Mouse (Mus musculus) liver, embryonic 14.5 days (tissue): ENCODE results near the gene Gstp3. TPM values are rescaled to one million over a fixed set of nuclear protein-coding genes. Genes with fewer than 3 reads are reported as not detected.

ENCODE experiments used
- ATAC-seq: fragments of 200-750 bp; cut with Nextera tagmentation; 2 replicates; pipeline ENCODE4 v1.8.0; 2017; ENCODE audit warnings: moderate number of reproducible peaks, mild to moderate bottlenecking, moderate library complexity; ENCODE audit not compliant: insufficient read depth
- DNase-seq, 3 experiments: peaks; one replicate each; pipeline ENCODE4 v3.0.0-alpha.2; 2012 to 2013; ENCODE audit warnings: low read depth in 3 of 3, low spot score in 3 of 3
- H3K27ac ChIP-seq: fragments of 300-500 bp; sonication (generic); 2 replicates; pipeline ENCODE4 v1.5.1; 2014; ENCODE audit warnings: moderate library complexity, mild to moderate bottlenecking, control low read depth, inconsistent platforms
- H3K27me3 ChIP-seq: fragments of 300-500 bp; sonication (generic); 2 replicates; pipeline ENCODE4 v1.6.1; 2014; ENCODE audit warnings: mild to moderate bottlenecking, low read length, moderate library complexity; ENCODE audit not compliant: control insufficient read depth, insufficient read depth
- H3K36me3 ChIP-seq: fragments of 300-500 bp; sonication (generic); replicated peaks from 2 replicates; pipeline ENCODE4 v1.6.1; 2014; ENCODE audit warnings: low read depth; ENCODE audit not compliant: control insufficient read depth, insufficient read depth
- H3K4me1 ChIP-seq, 2 experiments: fragments of 200-500 bp in 1 of 2; fragments of 300-500 bp in 1 of 2; sonication (generic) in 1 of 2; replicated peaks; 2 replicates each; pipeline ENCODE4 v1.6.1; 2012 to 2014; ENCODE audit warnings: antibody characterized with exemption in 1 of 2, inconsistent platforms in 1 of 2, low read length in 1 of 2; ENCODE audit not compliant: control insufficient read depth in 2 of 2, insufficient read depth in 2 of 2
- H3K4me2 ChIP-seq: fragments of 300-500 bp; sonication (generic); 2 replicates; pipeline ENCODE4 v1.6.1; 2014; ENCODE audit warnings: low read depth, mild to moderate bottlenecking, control low read depth, moderate library complexity
- H3K4me3 ChIP-seq, 2 experiments: fragments of 200-500 bp in 1 of 2; fragments of 300-500 bp in 1 of 2; sonication (generic) in 1 of 2; 2 replicates each; pipeline ENCODE4 v1.5.1; 2012 to 2014; ENCODE audit warnings: low read depth in 2 of 2, low read length in 2 of 2, mild to moderate bottlenecking in 2 of 2, control low read depth in 1 of 2, inconsistent platforms in 1 of 2, moderate library complexity in 1 of 2; ENCODE audit not compliant: insufficient read depth in 1 of 2
- H3K9ac ChIP-seq: fragments of 300-500 bp; sonication (generic); replicated peaks from 2 replicates; pipeline ENCODE4 v1.6.1; 2014; ENCODE audit warnings: mild to moderate bottlenecking, control low read depth, moderate library complexity
- H3K9me3 ChIP-seq: fragments of 300-500 bp; sonication (generic); 2 replicates; pipeline ENCODE4 v1.6.1; 2016; ENCODE audit warnings: low read length, mixed read lengths; ENCODE audit not compliant: control insufficient read depth
- CTCF ChIP-seq: IDR thresholded peaks from 2 replicates; pipeline ENCODE4 v1.5.1; 2016; ENCODE audit warnings: antibody characterized with exemption, low read depth, control low read depth
- EP300 ChIP-seq: IDR thresholded peaks from 2 replicates; pipeline ENCODE4 v1.6.1; 2016; ENCODE audit warnings: antibody characterized with exemption, low read depth
- WGBS: fragments of 180-500 bp; shearing (Covaris S2); extraction: QIAGEN DNeasy Blood & Tissue Kit; methylation state at CpG from one replicate; pipeline ENCODE4 v1.1.7; 2014; ENCODE audit not compliant: insufficient replicate concordance; 5-methylcytosine and 5-hydroxymethylcytosine counted together
- polyA plus RNA-seq, 2 experiments: library from polyadenylated mRNA; depleted of rRNA in 1 of 2; stranded (reverse) in 1 of 2; unstranded in 1 of 2; fragments of >200 nt; fragmentation: Nextera tagmentation in 1 of 2; extraction: Ambion mirVana in 1 of 2; gene quantifications; 2 replicates each; pipeline versions ENCODE4 v1.2.1 to v1.2.3; 2012 to 2014

Gene Gstp3
- 78.5 and 87.0 TPM in 2 replicates for polyA plus RNA-seq (2012; rRNA removed)
- 65.7 and 69.6 TPM in 2 replicates for polyA plus RNA-seq (2014; fragmentation: Nextera tagmentation; extraction: Ambion mirVana)

DNA sequence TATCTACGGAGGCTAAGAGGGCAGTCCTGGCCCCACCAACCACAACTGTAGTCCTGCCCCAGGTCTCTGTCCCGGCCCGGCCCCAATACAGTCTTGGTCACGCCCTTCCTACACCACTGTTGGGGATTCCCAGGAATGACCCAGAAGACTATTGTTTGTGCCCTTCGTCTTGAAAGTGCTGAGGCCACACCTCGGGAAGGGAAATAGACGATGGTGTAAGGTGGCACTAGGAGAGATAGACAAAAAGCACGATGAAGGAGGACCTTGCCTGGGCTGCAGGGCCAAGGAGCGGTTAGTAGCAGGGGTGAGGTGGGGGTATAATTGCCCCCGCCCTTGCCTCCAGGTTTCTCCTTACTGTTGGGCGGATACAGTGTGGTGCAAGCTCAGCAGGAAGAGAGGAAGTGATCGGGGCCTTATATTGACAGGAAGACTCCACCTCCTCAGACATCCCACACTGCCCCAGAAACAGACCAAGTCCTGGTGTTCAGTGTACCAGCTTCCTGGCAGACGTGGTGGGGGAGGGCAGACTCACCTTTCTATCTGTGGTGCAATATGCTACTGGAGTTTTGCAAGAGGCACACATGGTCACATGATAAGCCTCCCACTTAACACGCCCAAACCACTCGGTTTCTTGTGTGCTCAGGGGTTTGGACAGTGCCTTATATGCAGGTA, at the start of gene Gstp3:
Gene Gstp3 (minus strand): TSS at position 501 of the 672 bp plus-strand sequence.
- H3K36me3 ChIP-seq = no peaks in the 10 kb centered on the region
- H3K9me3 ChIP-seq = no peaks in the 10 kb centered on the region
- no peaks in the 10 kb centered on the region for H3K27me3 ChIP-seq
- H3K4me3 ChIP-seq = peak within 1 kb of the TSS; percentile 48 to 52
- H3K27ac ChIP-seq = peak within 1 kb of the TSS; percentile 86
- 18% methylated on average over 15 of the region's 15 CpGs for WGBS
- ATAC-seq (peak; percentile 93), DNase-seq (peak; percentile 70 to 73 (median 72))
- H3K4me1 ChIP-seq = peaks cover 24 to 34% of the 10 kb centered on the region in 2 experiments
- peak within 1 kb of the TSS; percentile 68 for H3K9ac ChIP-seq
- H3K4me2 ChIP-seq = peak within 1 kb of the TSS; percentile 80
- TF ChIP-seq EP300 (peak; percentile 84), CTCF (no peak)

GRCm38 (mm10) chr19:4108535-4108934, 49.2 kb upstream of the Gstp3 start:
- DNase-seq (no peak), ATAC-seq (no peak)
- no peaks in the 10 kb centered on the region for H3K9me3 ChIP-seq
- TF ChIP-seq EP300 (no peak), CTCF (no peak)
- WGBS = 78% methylated on average over 9 of the region's 9 CpGs
- H3K4me1 ChIP-seq = peaks cover 3 to 9% of the 10 kb centered on the region in 2 experiments; a peak in 3 of 4 replicates
- no peaks in the 10 kb centered on the region for H3K36me3 ChIP-seq
- no peak overlapping the region for H3K27ac ChIP-seq
- H3K27me3 ChIP-seq = no peaks in the 10 kb centered on the region
- no peak overlapping the region for H3K9ac ChIP-seq
- no peak overlapping the region for H3K4me3 ChIP-seq
- no peak overlapping the region for H3K4me2 ChIP-seq

GRCm38 (mm10) chr19:4106654-4107053, 47.3 kb upstream of the Gstp3 start:
- Histone ChIP-seq H3K9me3 (no peaks in the 10 kb centered on the region), H3K36me3 (no peaks in the 10 kb centered on the region), H3K4me3 (no peak overlapping the region), H3K4me2 (no peak overlapping the region), H3K9ac (no peak overlapping the region), H3K4me1 (no peaks in the 10 kb centered on the region), H3K27me3 (peaks cover 10% of the 10 kb centered on the region), H3K27ac (no peak overlapping the region)
- TF ChIP-seq EP300 = no peak
- no peak for TF ChIP-seq CTCF
- ATAC-seq (no peak), DNase-seq (no peak)
- WGBS = 80% methylated on average over 14 of the region's 14 CpGs

GRCm38 (mm10) chr19:4104675-4105194, 45.4 kb upstream of the Gstp3 start:
- H3K9me3 ChIP-seq = no peaks in the 10 kb centered on the region
- peaks cover 3% of the 10 kb centered on the region in 2 experiments; a peak in 3 of 4 replicates for H3K4me1 ChIP-seq
- no peak for TF ChIP-seq EP300
- TF ChIP-seq CTCF = no peak
- H3K4me3 ChIP-seq = no peak overlapping the region
- H3K4me2 ChIP-seq = no peak overlapping the region
- H3K36me3 ChIP-seq = no peaks in the 10 kb centered on the region
- no peak overlapping the region for H3K27ac ChIP-seq
- WGBS = 82% methylated on average over 16 of the region's 16 CpGs
- DNase-seq = no peak
- no peak overlapping the region for H3K9ac ChIP-seq
- ATAC-seq = no peak
- H3K27me3 ChIP-seq = peaks cover 28% of the 10 kb centered on the region

DNA sequence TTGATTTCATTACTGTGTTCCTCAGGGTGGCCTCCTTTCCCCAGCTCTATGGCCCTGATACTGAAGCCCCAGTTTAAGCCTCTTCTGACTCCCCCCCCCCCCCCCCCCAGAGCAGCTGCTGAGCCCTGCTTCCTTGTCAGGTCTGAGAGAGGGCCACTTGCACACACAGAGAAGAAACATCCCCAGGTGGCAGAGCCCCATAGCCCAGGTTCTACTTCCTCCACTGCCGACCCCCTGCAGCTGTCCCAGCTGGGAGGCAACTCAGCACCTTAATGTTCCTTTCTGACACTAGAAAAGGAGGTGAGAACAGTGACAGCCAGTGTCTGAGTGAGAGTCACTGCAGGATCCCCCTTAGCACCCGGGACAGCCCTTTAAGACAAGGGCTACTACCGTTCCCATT, 44.4 kb upstream of the Gstp3 start:
- TF ChIP-seq EP300 (no peak), CTCF (no peak)
- H3K36me3 ChIP-seq = no peaks in the 10 kb centered on the region
- H3K9me3 ChIP-seq = no peaks in the 10 kb centered on the region
- no peak overlapping the region for H3K4me2 ChIP-seq
- 61% methylated on average over 3 of the region's 3 CpGs for WGBS
- peaks cover 9 to 10% of the 10 kb centered on the region in 2 experiments for H3K4me1 ChIP-seq
- no peak overlapping the region for H3K4me3 ChIP-seq
- ATAC-seq (no peak), DNase-seq (no peak)
- H3K27ac ChIP-seq = no peak overlapping the region
- H3K27me3 ChIP-seq = peaks cover 28% of the 10 kb centered on the region
- H3K9ac ChIP-seq = no peak overlapping the region
